1 mouse cellular context compared by ENCODE assay signal in genomic region chr9:46015081-46015551, GRCm38 (mm10).
TF ChIP-seq lines count a peak whose summit lies in the region.

No protein-coding gene starts in this region.

TF ChIP-seq in MEL, 35 proteins besides CTCF, POLR2A, EP300 and RAD21 (continued from another document):
- peak; percentile 89 for TF ChIP-seq BHLHE40 (IDR thresholded peaks at IDR 0.05; ENCODE audit: borderline replicate concordance, low read depth, low read length)
- TF ChIP-seq TBP (IDR thresholded peaks at IDR 0.05; ENCODE audit: low read depth, low read length) = no peak
- TF ChIP-seq JUND (IDR thresholded peaks at IDR 0.05; ENCODE audit: low read depth, low read length) = no peak
- TF ChIP-seq MYC (IDR thresholded peaks at IDR 0.05; ENCODE audit: low read depth, low read length) = peak; percentile 67; the same call in 1 of the 2 replicates
- peak; percentile 13; the same call in 1 of the 2 replicates for TF ChIP-seq GATA1 (IDR thresholded peaks at IDR 0.05; ENCODE audit: low read depth, low read length)
- TF ChIP-seq POLR2AphosphoS2 (IDR thresholded peaks at IDR 0.05; ENCODE audit: low read length) = no peak
- no peak for TF ChIP-seq HCFC1 (IDR thresholded peaks at IDR 0.05; ENCODE audit: low read depth, low read length)
- TF ChIP-seq ZNF384 (IDR thresholded peaks at IDR 0.05; ENCODE audit: low read depth, low read length) = no peak
- peak; percentile 93 for TF ChIP-seq USF1 (IDR thresholded peaks at IDR 0.05; ENCODE audit: low read depth, low read length)
- TF ChIP-seq SIN3A (IDR thresholded peaks at IDR 0.05; ENCODE audit: low read length) = peak; percentile 85
- TF ChIP-seq MAX (IDR thresholded peaks at IDR 0.05; ENCODE audit: low read length) = peak; percentile 93
- peak; percentile 97 for TF ChIP-seq MXI1 (IDR thresholded peaks at IDR 0.05; ENCODE audit: low read depth, low read length)
